Mouse (Mus musculus) stomach, postnatal 0 days (tissue): ENCODE measurements at regions not wholly inside any gene's neighbourhood (a gene's known extent, or its start where the extent isn't known, plus 50 kb on each side); places are given as distances from the start of the nearest gene placed in this dataset.

Experiments
- ATAC-seq: fragments of 200-750 bp; cut with Nextera tagmentation; 2 replicates; pipeline ENCODE4 v1.8.0; 2017; ENCODE audit not compliant: low FRiP score, low TSS enrichment
- DNase-seq: peaks from one replicate; pipeline ENCODE4 v3.0.0-alpha.2; 2016; ENCODE audit warnings: low spot score
- H3K27ac ChIP-seq: fragments of 300-500 bp; sonication (generic); replicated peaks from 2 replicates; pipeline ENCODE4 v1.5.1; 2014; ENCODE audit warnings: mild to moderate bottlenecking, control low read depth
- H3K27me3 ChIP-seq: fragments of 300-500 bp; sonication (generic); 2 replicates; pipeline ENCODE4 v1.6.1; 2014; ENCODE audit warnings: low read length; ENCODE audit not compliant: control insufficient read depth, insufficient read depth
- H3K36me3 ChIP-seq: fragments of 300-500 bp; sonication (generic); 2 replicates; pipeline ENCODE4 v1.6.1; 2014; ENCODE audit warnings: low read length, mixed read lengths; ENCODE audit not compliant: control insufficient read depth, insufficient read depth
- H3K4me1 ChIP-seq: fragments of 300-500 bp; sonication (generic); replicated peaks from 2 replicates; pipeline ENCODE4 v1.6.1; 2014; ENCODE audit warnings: antibody characterized with exemption; ENCODE audit not compliant: control insufficient read depth, insufficient read depth
- H3K4me2 ChIP-seq: fragments of 300-500 bp; sonication (generic); replicated peaks from 2 replicates; pipeline ENCODE4 v1.6.1; 2014; ENCODE audit warnings: low read depth, mild to moderate bottlenecking, control low read depth, moderate library complexity
- H3K4me3 ChIP-seq: fragments of 300-500 bp; sonication (generic); 2 replicates; pipeline ENCODE4 v1.5.1; 2014; ENCODE audit warnings: low read depth, low read length, control low read depth
- H3K9ac ChIP-seq: fragments of 300-500 bp; sonication (generic); 2 replicates; pipeline ENCODE4 v1.6.1; 2014; ENCODE audit warnings: mild to moderate bottlenecking, low read length, control low read depth, mixed read lengths
- H3K9me3 ChIP-seq: fragments of 300-500 bp; sonication (generic); 2 replicates; pipeline ENCODE4 v1.6.1; 2016; ENCODE audit warnings: low read length; ENCODE audit not compliant: control insufficient read depth
- CTCF ChIP-seq: IDR thresholded peaks from 2 replicates; pipeline ENCODE4 v1.5.1; 2016; ENCODE audit warnings: antibody characterized with exemption, low read depth, mild to moderate bottlenecking, moderate library complexity
- EP300 ChIP-seq: optimal IDR thresholded peaks from 2 replicates; pipeline ENCODE3; 2016; ENCODE audit warnings: antibody characterized with exemption
- WGBS: fragments of 180-500 bp; shearing (Covaris S2); extraction: QIAGEN DNeasy Blood & Tissue Kit; methylation state at CpG from one replicate; pipeline ENCODE4 v1.1.7; 2014; 5-methylcytosine and 5-hydroxymethylcytosine counted together

- TF ChIP-seq CTCF (no peak), EP300 (no peak)
- WGBS = 78% methylated on average over 6 of the region's 6 CpGs
- Histone ChIP-seq H3K27ac (no peak overlapping the region), H3K9ac (no peak overlapping the region), H3K4me1 (no peaks in the 10 kb centered on the region), H3K27me3 (no peaks in the 10 kb centered on the region), H3K4me3 (no peak overlapping the region), H3K9me3 (no peaks in the 10 kb centered on the region), H3K36me3 (no peaks in the 10 kb centered on the region), H3K4me2 (no peak overlapping the region)
- peak; percentile 91 for ATAC-seq
- DNase-seq = no peak
These were observed 186.5 kb upstream of the Palmd start for GRCm38 (mm10) chr3:117155274-117155673.

DNA sequence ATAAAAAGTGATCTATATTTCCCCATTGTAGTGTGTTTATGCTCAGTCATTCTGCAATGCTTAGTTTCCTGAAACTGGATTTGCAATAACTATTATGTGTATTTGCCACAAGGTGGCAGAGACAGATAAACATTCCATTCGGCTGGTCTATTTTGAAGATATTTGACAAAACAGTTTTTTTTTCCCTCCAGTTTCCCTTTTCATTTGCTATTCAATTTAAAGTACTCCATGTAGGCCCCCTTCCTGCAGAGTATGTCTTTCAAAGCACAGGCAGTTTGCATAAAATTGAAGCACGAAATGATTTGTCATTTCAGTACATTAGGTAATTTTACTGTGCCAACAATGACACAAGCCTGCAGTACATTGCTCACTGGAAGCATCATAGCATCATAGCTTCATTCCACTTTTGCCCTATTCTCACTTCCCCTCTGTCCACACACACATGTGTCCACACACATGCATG lies 184.3 kb upstream of the Palmd start:
- ATAC-seq (no peak), DNase-seq (no peak)
- Histone ChIP-seq H3K9ac (no peak overlapping the region), H3K27me3 (no peaks in the 10 kb centered on the region), H3K27ac (no peak overlapping the region), H3K4me2 (no peak overlapping the region), H3K36me3 (no peaks in the 10 kb centered on the region), H3K4me1 (no peaks in the 10 kb centered on the region), H3K4me3 (no peak overlapping the region), H3K9me3 (no peaks in the 10 kb centered on the region)
- no peak for TF ChIP-seq EP300
- peak; percentile 65 for TF ChIP-seq CTCF
- 56% methylated on average over 2 of the region's 2 CpGs for WGBS

DNA sequence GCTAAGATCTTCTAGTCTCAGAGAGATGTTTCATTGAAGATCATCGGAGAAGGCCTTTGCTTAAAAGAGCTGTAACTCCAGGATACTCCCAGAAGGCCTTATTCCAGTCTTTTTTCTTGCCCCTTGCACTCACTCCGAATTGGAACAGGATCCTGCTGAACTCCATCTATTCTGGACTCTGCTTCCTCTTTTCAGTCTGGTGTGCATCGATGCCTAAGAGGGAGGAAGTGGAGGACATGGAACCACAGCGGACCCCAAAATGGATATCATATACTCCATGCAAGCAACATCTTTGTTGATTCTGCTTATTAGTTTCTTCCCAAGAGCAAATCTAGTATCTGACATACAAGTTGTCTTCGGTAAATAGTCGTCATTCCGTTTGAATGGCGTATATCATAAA lies 183.6 kb upstream of the Palmd start:
- TF ChIP-seq CTCF (no peak), EP300 (no peak)
- no peaks in the 10 kb centered on the region for H3K4me1 ChIP-seq
- no peaks in the 10 kb centered on the region for H3K9me3 ChIP-seq
- no peak for DNase-seq
- H3K27me3 ChIP-seq = no peaks in the 10 kb centered on the region
- no peaks in the 10 kb centered on the region for H3K36me3 ChIP-seq
- H3K4me2 ChIP-seq = no peak overlapping the region
- H3K27ac ChIP-seq = no peak overlapping the region
- WGBS = 84% methylated on average over 8 of the region's 8 CpGs
- no peak overlapping the region for H3K9ac ChIP-seq
- no peak for ATAC-seq
- H3K4me3 ChIP-seq = no peak overlapping the region

DNA sequence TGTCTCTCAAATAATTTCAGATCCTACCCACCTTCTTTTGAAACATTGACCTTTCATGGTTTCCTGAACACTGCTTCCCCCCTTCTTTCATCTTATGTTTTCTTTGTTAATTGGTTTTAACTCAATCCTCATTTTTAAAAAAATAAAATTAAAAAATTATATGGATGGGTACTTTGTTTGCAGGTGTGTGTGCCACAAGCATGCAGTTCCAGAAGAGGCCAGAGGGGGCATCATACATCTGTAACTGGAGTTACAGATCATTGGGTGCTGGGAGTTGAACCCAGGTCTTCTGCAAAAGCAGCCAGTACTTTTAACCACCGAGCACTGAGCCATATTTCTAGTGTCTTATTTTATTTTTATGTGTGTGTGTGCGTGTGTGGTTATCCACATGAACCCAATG lies 178.6 kb upstream of the Palmd start:
- ATAC-seq (no peak), DNase-seq (no peak)
- Histone ChIP-seq H3K36me3 (no peaks in the 10 kb centered on the region), H3K27me3 (no peaks in the 10 kb centered on the region), H3K4me2 (no peak overlapping the region), H3K27ac (no peak overlapping the region), H3K4me3 (no peak overlapping the region), H3K4me1 (no peaks in the 10 kb centered on the region), H3K9ac (no peak overlapping the region), H3K9me3 (no peaks in the 10 kb centered on the region)
- 92% methylated on average over 2 of the region's 2 CpGs for WGBS
- TF ChIP-seq EP300 = no peak
- TF ChIP-seq CTCF = peak; percentile 17; the same call in 1 of the 2 replicates

DNA sequence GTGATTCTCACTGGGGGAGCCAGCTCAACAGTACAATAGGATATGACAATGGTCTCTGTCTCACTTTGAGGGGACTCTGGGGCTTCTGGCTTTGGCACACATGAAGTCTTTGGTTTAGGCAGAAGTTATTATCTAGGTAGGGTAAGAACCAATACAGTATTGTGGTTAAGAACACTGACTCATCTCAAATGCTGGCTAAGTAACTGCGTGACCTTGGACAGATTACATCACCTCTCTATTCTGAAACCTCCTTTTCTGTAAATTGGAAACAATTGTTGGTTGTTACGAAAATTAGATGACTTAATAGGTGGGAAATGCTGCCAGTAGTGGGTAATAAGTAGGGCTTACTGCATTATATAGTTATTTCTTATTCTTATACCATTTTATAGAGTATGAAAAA lies 171.0 kb upstream of the Palmd start:
- Histone ChIP-seq H3K9ac (no peak overlapping the region), H3K27ac (no peak overlapping the region), H3K4me3 (no peak overlapping the region), H3K4me2 (no peak overlapping the region), H3K36me3 (no peaks in the 10 kb centered on the region), H3K4me1 (no peaks in the 10 kb centered on the region), H3K9me3 (no peaks in the 10 kb centered on the region), H3K27me3 (no peaks in the 10 kb centered on the region)
- 63% methylated on average over 2 of the region's 2 CpGs for WGBS
- TF ChIP-seq EP300 (no peak), CTCF (no peak)
- no peak for DNase-seq
- ATAC-seq = no peak

DNA sequence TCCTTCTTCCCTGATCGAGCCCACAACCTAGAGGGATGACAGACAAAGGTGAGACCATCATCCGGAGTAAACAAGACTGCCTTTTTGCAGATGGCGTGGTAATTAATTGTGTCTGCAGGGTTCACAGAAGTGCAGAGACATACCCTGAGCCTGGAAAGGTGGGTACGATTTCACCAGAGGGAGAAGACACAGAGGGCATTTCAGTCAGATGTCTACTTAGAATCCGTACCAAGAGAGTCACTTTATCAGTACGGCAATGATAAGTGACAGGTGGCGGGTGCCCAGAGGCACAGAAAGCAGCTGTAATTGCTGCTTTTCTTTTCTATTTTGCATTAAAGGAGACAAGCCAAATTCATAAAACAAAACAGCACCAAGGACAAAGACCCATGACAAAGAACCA lies 169.9 kb upstream of the Palmd start:
- no peak overlapping the region for H3K4me2 ChIP-seq
- H3K4me3 ChIP-seq = no peak overlapping the region
- no peak for DNase-seq
- H3K27ac ChIP-seq = no peak overlapping the region
- H3K9me3 ChIP-seq = no peaks in the 10 kb centered on the region
- no peaks in the 10 kb centered on the region for H3K36me3 ChIP-seq
- no peak overlapping the region for H3K9ac ChIP-seq
- whole genome bisulfite sequencing = 71% methylated on average over 7 of the region's 7 CpGs
- no peak for TF ChIP-seq EP300
- TF ChIP-seq CTCF = no peak
- no peaks in the 10 kb centered on the region for H3K4me1 ChIP-seq
- no peak for ATAC-seq
- H3K27me3 ChIP-seq = no peaks in the 10 kb centered on the region
